Mouse (Mus musculus) ES-Bruce4 (cell line): ENCODE results near the gene Lama5.

Experiments used
- CTCF ChIP-seq: IDR thresholded peaks from one replicate; pipeline ENCODE4 v1.8.1; 2011; ENCODE audit warnings: low read depth, low read length
- EP300 ChIP-seq: IDR thresholded peaks from 2 replicates; pipeline ENCODE4 v1.6.1; 2011; ENCODE audit warnings: low read depth, low read length; ENCODE audit not compliant: insufficient read depth
- POLR2A ChIP-seq: IDR thresholded peaks from one replicate; pipeline ENCODE4 v1.8.1; 2011; ENCODE audit warnings: low read length; ENCODE audit not compliant: insufficient read depth

- TF ChIP-seq EP300: peak; percentile 3; the same call in 1 of the 2 replicates
- TF ChIP-seq POLR2A: peak; percentile 94
- no peak for TF ChIP-seq CTCF
These were observed 31.4 kb upstream of the Lama5 start, which contains the start of gene Rps21 for GRCm38 (mm10) chr2:180257001-180257521.
